In genomic region chr11:74837056-74837693, GRCm38 (mm10) we compare ENCODE assay signal across 8 mouse cellular contexts. TPM values are rescaled to one million over a fixed set of nuclear protein-coding genes. Genes with fewer than 3 reads are reported as not detected.
DNase-seq lines count a peak whose midpoint lies in the region; ATAC-seq and TF ChIP-seq lines count a peak whose summit lies in the region.

No protein-coding gene starts in this region.

- 45% methylated on average over 16 of the region's 16 CpGs for WGBS in limb, embryonic 15.5 days
- 46% methylated on average over 16 of the region's 16 CpGs for WGBS in stomach, embryonic 14.5 days

- H3K4me1 ChIP-seq in testis, adult 2 months (ENCODE audit: control insufficient read depth, insufficient read depth, low read length) = peaks cover 62% of the 10 kb centered on the region
- H3K4me1 ChIP-seq in limb, embryonic 15.5 days = peaks cover 61% of the 10 kb centered on the region
- H3K4me1 ChIP-seq in stomach, embryonic 14.5 days (ENCODE audit: control insufficient read depth, insufficient read depth, low read length) = peaks cover 16% of the 10 kb centered on the region

- no peaks in the 10 kb centered on the region for H3K27me3 ChIP-seq in testis, adult 2 months (ENCODE audit: control insufficient read depth, insufficient read depth, low read length)
- no peaks in the 10 kb centered on the region for H3K27me3 ChIP-seq in limb, embryonic 15.5 days
- no peaks in the 10 kb centered on the region for H3K27me3 ChIP-seq in stomach, embryonic 14.5 days (ENCODE audit: control insufficient read depth, insufficient read depth, low read length)

- DNase-seq in cerebellum, adult 11-12 months = peak; percentile 49
- DNase-seq in cerebellum, postnatal 10 days = no peak
- DNase-seq in testis, postnatal 10 days (ENCODE audit: low spot score) = no peak
- no peak for DNase-seq in gastrocnemius, postnatal 4 days (ENCODE audit: low spot score in 2 of 2)
- DNase-seq in left cerebral cortex, adult 11 months (ENCODE audit: low spot score) = no peak

- TF ChIP-seq CTCF in testis, adult 2 months (IDR thresholded peaks at IDR 0.05; ENCODE audit: control insufficient read depth, insufficient read depth, insufficient replicate concordance, low read depth, low read length) = no peak

- H3K4me2 ChIP-seq in limb, embryonic 15.5 days = peak overlapping the region; percentile 82
- peak overlapping the region; percentile 84 for H3K4me2 ChIP-seq in stomach, embryonic 14.5 days (replicated peaks; ENCODE audit: low read depth, low read length)

- peak overlapping the region; percentile 95 for H3K4me3 ChIP-seq in testis, adult 2 months (ENCODE audit: control insufficient read depth, low read depth, low read length)
- peak overlapping the region; percentile 56 for H3K4me3 ChIP-seq in limb, embryonic 15.5 days
- H3K4me3 ChIP-seq in stomach, embryonic 14.5 days (ENCODE audit: low read depth, low read length) = peak overlapping the region; percentile 43

- no peak for TF ChIP-seq POLR2A in testis, adult 2 months (IDR thresholded peaks at IDR 0.05; ENCODE audit: control insufficient read depth, low read depth, low read length)

- peak overlapping the region; percentile 100 for H3K27ac ChIP-seq in testis, adult 2 months (ENCODE audit: control insufficient read depth, insufficient read depth, low read depth, low read length)
- peak overlapping the region; percentile 97 for H3K27ac ChIP-seq in limb, embryonic 15.5 days
- peak overlapping the region; percentile 96; the same call in 1 of the 2 replicates for H3K27ac ChIP-seq in stomach, embryonic 14.5 days (ENCODE audit: low read length)

- ATAC-seq in limb, embryonic 15.5 days (ENCODE audit: insufficient number of reproducible peaks, low FRiP score, low TSS enrichment, low read depth) = no peak
- no peak for ATAC-seq in stomach, embryonic 14.5 days (ENCODE audit: insufficient number of reproducible peaks, insufficient read depth, low FRiP score, low read depth)

- H3K9ac ChIP-seq in limb, embryonic 15.5 days = peak overlapping the region; percentile 50; the same call in 1 of the 2 replicates
- 0 out of 2 replicates have a peak overlapping the region, but pooled peaks have one; percentile 41 for H3K9ac ChIP-seq in stomach, embryonic 14.5 days (replicated peaks; ENCODE audit: low read depth, low read length)

- H3K9me3 ChIP-seq in limb, embryonic 15.5 days = no peaks in the 10 kb centered on the region
- H3K9me3 ChIP-seq in stomach, embryonic 14.5 days (ENCODE audit: control insufficient read depth, low read depth, low read length) = no peaks in the 10 kb centered on the region

- no peaks in the 10 kb centered on the region for H3K36me3 ChIP-seq in testis, adult 2 months (ENCODE audit: control insufficient read depth, insufficient read depth, low read length)
- peaks cover 18% of the 10 kb centered on the region for H3K36me3 ChIP-seq in limb, embryonic 15.5 days
- H3K36me3 ChIP-seq in stomach, embryonic 14.5 days (ENCODE audit: control insufficient read depth, insufficient read depth, low read length) = no peaks in the 10 kb centered on the region; the same call in 1 of the 2 replicates

RNA-seq across cellular contexts. Expression of gene Mnt, which starts 6.5 kb away (rescaled TPM):
- 42.6 and 44.0 TPM in 2 replicates for polyA plus RNA-seq in testis, adult 2 months (2012; rRNA removed)
- polyA plus RNA-seq in limb, embryonic 15.5 days (2015; fragmentation: Nextera tagmentation; extraction: Ambion mirVana) = 5.1 and 5.4 TPM in 2 replicates
- polyA plus RNA-seq in stomach, embryonic 14.5 days (2014; fragmentation: Nextera tagmentation; extraction: Ambion mirVana) = 4.3 and 5.3 TPM in 2 replicates
- 10 to 100 TPM; 12.3 to 13.0 TPM for total RNA-seq in gastrocnemius, postnatal 4 days (2021)

RNA-seq across cellular contexts. Expression of gene Sgsm2, which starts 59.7 kb away (rescaled TPM):
- 27.9 and 30.7 TPM in 2 replicates for polyA plus RNA-seq in testis, adult 2 months (2012; rRNA removed)
- 5.8 and 6.6 TPM in 2 replicates for polyA plus RNA-seq in limb, embryonic 15.5 days (2015; fragmentation: Nextera tagmentation; extraction: Ambion mirVana)
- polyA plus RNA-seq in stomach, embryonic 14.5 days (2014; fragmentation: Nextera tagmentation; extraction: Ambion mirVana) = 6.9 and 8.7 TPM in 2 replicates
- total RNA-seq in gastrocnemius, postnatal 4 days (2021) = 10 to 100 TPM; 10.5 to 12.0 TPM

Comparison
In these comparisons a context has a peak if more than half of its experiments do, and no peak if none do; other contexts are left out.
1. H3K4me3 ChIP-seq: peak in every context shown above with its lines; median percentile 95 in testis, adult 2 months; 56 in limb, embryonic 15.5 days; 43 in stomach, embryonic 14.5 days.